Mouse (Mus musculus): ENCODE measurements around the gene Sst. TPM values are rescaled to one million over a fixed set of nuclear protein-coding genes. Genes with fewer than 3 reads are reported as not detected.

The Sst gene
- total RNA-seq (2023), result not detected

GRCm38 (mm10) chr16:23890636-23891035 is at the start of gene Sst:
Sst (minus strand) TSS chr16:23890958.

GRCm38 (mm10) chr16:23932294-23932693 is 41.5 kb upstream of the Sst start, which contains the start of gene Rtp2:
Rtp2 (minus strand) TSS chr16:23932394.

Other genes starting within 250 kb of the Sst start
- gene Rtp2, start 41.4 kb upstream of the Sst start, total RNA-seq (2023), result not detected
- not detected for gene Gm37419, start 97.5 kb upstream of the Sst start, total RNA-seq (2023)
- 22.0 TPM for gene Bcl6, start 97.9 kb upstream of the Sst start, total RNA-seq (2023)